Mouse (Mus musculus) T-helper 17 cell (primary cell): Measurements from ENCODE around the gene Selenov.

Source experiments
- in situ Hi-C, 2 experiments: fragments of 300-600 bp; cut with MboI, MseI; formaldehyde crosslinking; loops; 1 replicate in 1 of 2; 2 replicates in 1 of 2; pipeline ENCODE4 v1.15.1; 2025; ENCODE audit warnings: high pct_unique_total_duplicates in 2 of 2

Selenov gene

GRCm38 (mm10) chr7:28290638-28291590 is at the start of gene Selenov:
Gene Selenov (minus strand): TSS chr7:28291186.
- in situ Hi-C loops: loop anchor here in 1 of 2 experiments (5.0 kb wide), 2 partner anchors 79 to 144 kb away; no protein-coding TSS in a partner anchor

GRCm38 (mm10) chr7:28339213-28339917 is 48.4 kb upstream of the Selenov start:
- in situ Hi-C loops: no loop called here

GRCm38 (mm10) chr7:28338108-28338998 is 47.4 kb upstream of the Selenov start, which contains the start of gene Supt5:
Gene Supt5 (minus strand): TSS chr7:28338746.
- in situ Hi-C loops: no loop called here

DNA sequence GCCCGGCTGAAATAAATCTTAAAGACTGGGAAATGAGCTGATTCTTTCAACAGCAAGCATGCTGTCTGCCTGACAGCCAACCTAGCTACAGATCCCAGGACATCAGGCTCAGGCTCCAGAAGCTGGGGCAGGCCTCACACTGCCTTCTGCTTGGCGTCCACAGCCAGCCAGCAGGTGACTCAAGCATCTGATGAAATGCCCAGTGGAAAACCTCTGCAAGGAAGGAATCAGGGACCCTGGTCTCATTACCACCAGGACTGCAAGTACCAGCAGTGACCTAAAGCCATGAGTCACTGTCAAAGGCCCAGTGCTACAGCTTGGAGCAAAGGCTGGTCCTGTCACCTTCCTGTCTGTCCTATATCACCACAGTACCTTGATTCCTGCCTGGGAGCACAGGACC is 44.5 kb upstream of the Selenov start:
- in situ Hi-C loops: no loop called here

- in situ Hi-C loops: no loop called here
Observed at GRCm38 (mm10) chr7:28334534-28334933, 43.5 kb upstream of the Selenov start.

- in situ Hi-C loops: no loop called here
Observed at GRCm38 (mm10) chr7:28328260-28328659, 37.3 kb upstream of the Selenov start.

- in situ Hi-C loops: no loop called here
Observed at GRCm38 (mm10) chr7:28326457-28326856, 35.5 kb upstream of the Selenov start.

- in situ Hi-C loops: no loop called here
Observed at GRCm38 (mm10) chr7:28325293-28325692, 34.3 kb upstream of the Selenov start.

DNA sequence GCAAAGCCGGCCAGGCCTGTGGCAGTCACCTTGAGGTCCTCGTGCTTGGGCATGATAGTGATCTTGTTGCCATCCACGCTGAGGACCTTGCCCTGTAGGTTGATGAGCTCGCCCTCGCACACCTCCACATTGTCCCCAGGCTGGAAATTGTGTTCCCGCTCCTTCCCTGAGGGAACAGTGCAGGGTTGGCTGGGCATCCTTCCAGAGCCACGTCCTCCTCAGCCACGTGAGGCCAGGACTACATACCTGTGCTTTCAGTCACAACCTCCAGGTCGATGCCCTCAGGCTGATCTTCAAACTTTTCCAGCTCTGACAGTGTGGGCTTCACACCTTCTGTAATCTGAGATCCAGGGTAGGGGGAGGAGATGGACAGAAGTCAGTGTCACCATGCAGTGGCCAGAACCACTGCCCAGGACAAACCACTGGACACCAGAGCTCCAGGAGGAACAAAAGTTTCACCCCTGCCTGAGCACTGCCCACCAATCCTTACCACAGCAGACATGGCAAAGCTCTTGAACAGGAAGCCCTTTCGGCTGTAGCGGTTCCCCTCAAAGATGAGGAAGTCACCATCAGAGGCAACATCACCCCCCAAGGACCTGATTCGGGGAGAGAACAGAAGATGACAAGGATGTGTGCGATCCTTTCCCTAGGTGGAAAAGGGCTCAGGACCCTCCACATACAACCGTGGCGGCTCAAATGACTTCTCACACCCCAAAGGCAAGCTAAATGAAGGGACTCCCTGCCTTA is 31.2 kb upstream of the Selenov start:
- in situ Hi-C loops: no loop called here

GRCm38 (mm10) chr7:28318714-28319113 is 27.7 kb upstream of the Selenov start:
- in situ Hi-C loops: no loop called here

DNA sequence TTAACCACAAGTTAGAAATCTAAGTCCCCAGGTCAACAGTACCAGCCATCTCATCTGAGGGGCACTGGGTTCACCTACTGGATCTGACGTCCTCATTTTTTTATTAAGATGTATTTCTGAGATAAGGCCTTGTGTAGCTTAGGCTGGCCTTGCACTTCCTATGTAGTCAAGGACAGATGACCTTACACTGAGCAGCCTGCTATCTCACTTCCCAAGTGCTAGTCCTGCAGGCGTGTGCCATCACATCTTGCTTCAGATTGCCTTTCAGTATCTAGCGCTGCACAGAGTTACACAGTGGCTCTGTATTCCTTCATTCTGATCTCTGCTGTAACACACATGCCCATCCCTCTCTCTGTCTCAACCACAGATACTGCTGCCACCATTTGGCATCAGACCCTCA is 27.1 kb upstream of the Selenov start:
- in situ Hi-C loops: no loop called here

DNA sequence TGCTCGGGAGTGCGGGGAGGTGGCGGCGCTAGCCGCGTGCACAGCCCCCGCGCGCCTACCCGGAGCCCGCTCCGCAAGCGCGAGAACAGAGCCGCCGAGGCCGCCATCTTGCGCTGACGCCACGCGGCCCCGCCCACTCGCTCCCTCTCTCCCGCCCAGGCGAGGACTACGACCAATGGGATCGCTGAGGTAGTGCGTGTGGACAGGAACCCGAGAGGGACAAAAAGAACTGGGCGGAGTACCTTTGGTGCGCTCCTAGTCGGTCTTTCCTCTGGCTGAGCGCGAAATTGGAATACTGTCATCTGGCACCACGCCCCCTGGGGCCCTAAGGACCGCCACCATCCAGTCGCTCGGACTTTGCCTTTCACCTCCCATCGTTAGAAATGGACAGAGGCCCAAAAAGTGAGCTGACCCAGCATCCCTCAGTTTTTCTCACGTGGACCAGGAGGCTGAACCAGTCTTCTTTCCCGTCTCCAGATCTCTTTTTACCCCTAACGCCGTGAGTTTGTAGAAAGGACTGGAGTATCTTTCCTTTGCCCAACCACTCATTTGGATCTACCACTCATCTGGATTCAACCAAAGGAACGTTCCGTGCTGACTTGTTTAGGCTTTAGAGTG is 21.0 kb upstream of the Selenov start, which contains the start of gene Timm50:
Timm50 (minus strand) TSS at position 147 of the 618 bp plus-strand sequence.
- in situ Hi-C loops: no loop called here

GRCm38 (mm10) chr7:28311151-28311925 is 20.4 kb upstream of the Selenov start:
- in situ Hi-C loops: no loop called here

- in situ Hi-C loops: no loop called here
Observed at GRCm38 (mm10) chr7:28309737-28310136, 18.8 kb upstream of the Selenov start.

DNA sequence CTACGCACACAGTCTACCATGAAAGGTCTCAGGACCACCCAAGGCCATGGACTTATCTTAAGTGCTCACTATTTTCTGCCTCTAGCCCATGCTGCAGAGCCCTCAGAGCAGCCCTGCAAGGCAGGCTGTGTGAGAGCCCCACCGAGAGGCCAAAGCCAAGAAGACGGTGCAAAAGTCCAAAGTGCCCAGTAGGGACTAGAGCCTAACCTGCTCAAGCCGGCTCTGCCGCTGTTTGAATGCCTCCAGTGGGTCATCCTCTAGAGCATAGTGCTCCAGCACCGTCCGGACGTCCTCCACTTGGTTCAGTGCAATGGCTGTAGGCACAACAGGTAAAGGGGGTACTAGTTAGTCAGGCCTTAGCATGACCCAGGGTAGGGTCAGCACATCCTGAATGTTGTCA is 15.2 kb upstream of the Selenov start:
- in situ Hi-C loops: no loop called here

GRCm38 (mm10) chr7:28305641-28306040 is 14.7 kb upstream of the Selenov start:
- in situ Hi-C loops: no loop called here

GRCm38 (mm10) chr7:28301616-28302433 is 10.8 kb upstream of the Selenov start, which contains the start of gene Dll3:
Gene Dll3 (minus strand): TSS chr7:28302238.
- in situ Hi-C loops: loop anchor here in 1 of 2 experiments (5.0 kb wide), 1 partner anchor 115 kb away; no protein-coding TSS in a partner anchor
